9 mouse cellular contexts compared by ENCODE assay signal in the genomic region with DNA sequence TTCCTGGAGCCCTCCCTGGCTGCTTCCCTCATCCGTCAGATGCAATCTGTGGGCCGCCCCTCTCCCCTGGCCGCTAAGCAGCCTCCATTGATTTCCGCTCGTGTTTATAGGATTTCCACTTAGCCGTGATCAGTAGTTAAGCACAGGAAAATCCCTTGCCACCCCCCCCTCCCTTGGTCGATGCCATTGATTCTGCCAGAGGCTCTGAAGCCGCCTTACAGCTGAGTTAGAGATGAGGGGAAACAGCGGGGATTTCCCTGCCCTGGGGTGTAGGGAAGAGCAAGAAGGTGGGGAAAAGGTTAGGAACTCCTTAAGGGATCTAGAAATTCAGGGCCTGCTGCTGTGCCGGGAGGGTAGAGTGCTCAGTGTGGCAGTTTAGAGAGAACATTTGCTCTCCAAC. TPM values are rescaled to one million over a fixed set of nuclear protein-coding genes. Genes with fewer than 3 reads are reported as not detected.
DNase-seq lines count a peak whose midpoint lies in the region; ATAC-seq and TF ChIP-seq lines count a peak whose summit lies in the region.
"Had no signal": no experiment of that assay in that cellular context is flagged by ENCODE, and none has a peak within 500 bp of the region (broad histone marks: within the 10 kb centered on the region; RNA-seq: fewer than 3 reads in every experiment).

No protein-coding gene starts in this region.

- H3K27me3 ChIP-seq in heart, embryonic 11.5 days (ENCODE audit: control insufficient read depth, insufficient read depth, low read length) = no peaks in the 10 kb centered on the region
- no peaks in the 10 kb centered on the region for H3K27me3 ChIP-seq in neural tube, embryonic 12.5 days (replicated peaks)
- no peaks in the 10 kb centered on the region for H3K27me3 ChIP-seq in small intestine, adult 2 months (ENCODE audit: control insufficient read depth, insufficient read depth, low read length)

- DNase-seq in heart, postnatal 4 days = no peak
- DNase-seq in neural tube, embryonic 10.5 days (ENCODE audit: extremely low spot score, low spot score) = no peak
- DNase-seq in induced T-regulatory cell, adult 2 months (ENCODE audit: low read depth) = peak; percentile 83
- no peak for DNase-seq in urinary bladder, postnatal 14 days (ENCODE audit: low spot score)
- no peak for DNase-seq in gastrocnemius, postnatal 14 days
- DNase-seq: lung, adult 2 months had no signal

- no peaks in the 10 kb centered on the region; the same call in 1 of the 2 replicates for H3K36me3 ChIP-seq in heart, embryonic 11.5 days (ENCODE audit: control insufficient read depth, insufficient read depth, low read length)
- H3K36me3 ChIP-seq in neural tube, embryonic 12.5 days = peaks cover 11% of the 10 kb centered on the region; the same call in 1 of the 2 replicates
- H3K36me3 ChIP-seq in small intestine, adult 2 months (ENCODE audit: control insufficient read depth, insufficient read depth, low read length) = peaks cover 46% of the 10 kb centered on the region

- no peak for TF ChIP-seq POLR2A in small intestine, adult 2 months (IDR thresholded peaks at IDR 0.05; ENCODE audit: low read depth, low read length)

- 61% methylated on average over 10 of the region's 10 CpGs for WGBS in heart, embryonic 11.5 days (ENCODE audit: insufficient replicate concordance)
- WGBS in neural tube, embryonic 12.5 days = 68% methylated on average over 10 of the region's 10 CpGs
- WGBS in small intestine, adult 2 months = 75% methylated on average over 10 of the region's 10 CpGs

- no peak overlapping the region for H3K9ac ChIP-seq in heart, embryonic 11.5 days (ENCODE audit: low read depth, low read length)
- no peak overlapping the region; the same call in 1 of the 2 replicates for H3K9ac ChIP-seq in neural tube, embryonic 12.5 days

- no peak for ATAC-seq in heart, embryonic 11.5 days (replicated peaks; ENCODE audit: insufficient number of reproducible peaks, low FRiP score, low TSS enrichment)
- no peak for ATAC-seq in neural tube, embryonic 12.5 days (ENCODE audit: low FRiP score, low read depth)

- H3K4me2 ChIP-seq in heart, embryonic 11.5 days = no peak overlapping the region
- peak overlapping the region; percentile 45; the same call in 1 of the 2 replicates for H3K4me2 ChIP-seq in neural tube, embryonic 12.5 days (replicated peaks)

- intact Hi-C loops in gastrocnemius, postnatal 14 days (cut with DNase I; ENCODE audit: low total_unique reads) = no loop called here

- no peak overlapping the region for H3K4me3 ChIP-seq in heart, embryonic 11.5 days (ENCODE audit: low read depth, low read length)
- no peak overlapping the region for H3K4me3 ChIP-seq in neural tube, embryonic 12.5 days
- H3K4me3 ChIP-seq in small intestine, adult 2 months (ENCODE audit: low read depth, low read length) = no peak overlapping the region

- peaks cover 20% of the 10 kb centered on the region for H3K4me1 ChIP-seq in heart, embryonic 11.5 days (ENCODE audit: control insufficient read depth, insufficient read depth, low read length)
- peaks cover 25% of the 10 kb centered on the region for H3K4me1 ChIP-seq in neural tube, embryonic 12.5 days
- H3K4me1 ChIP-seq in small intestine, adult 2 months (ENCODE audit: control insufficient read depth, insufficient read depth, insufficient read length, low read length) = peaks cover 11% of the 10 kb centered on the region

- H3K9me3 ChIP-seq in heart, embryonic 11.5 days (replicated peaks; ENCODE audit: control insufficient read depth, low read length) = no peaks in the 10 kb centered on the region
- H3K9me3 ChIP-seq in neural tube, embryonic 12.5 days = no peaks in the 10 kb centered on the region

- H3K27ac ChIP-seq in heart, embryonic 11.5 days (ENCODE audit: low read depth, low read length) = peak overlapping the region; percentile 46
- H3K27ac ChIP-seq in neural tube, embryonic 12.5 days = no peak overlapping the region
- peak overlapping the region; percentile 25; the same call in 1 of the 2 replicates for H3K27ac ChIP-seq in small intestine, adult 2 months (ENCODE audit: insufficient read depth, low read depth, low read length)

- no peak for TF ChIP-seq CTCF in small intestine, adult 2 months (IDR thresholded peaks at IDR 0.05; ENCODE audit: extremely low read depth, insufficient read length, insufficient replicate concordance, low read depth, low read length)

RNA-seq across cellular contexts. Expression of a gene that starts 3.1 kb away (rescaled TPM):
- polyA plus RNA-seq in heart, embryonic 11.5 days (2014; fragmentation: Nextera tagmentation; extraction: Ambion mirVana) = 12.4 and 15.1 TPM in 2 replicates
- 10 to 100 TPM; 12.2 to 13.2 TPM for total RNA-seq in heart, postnatal 4 days (2021)
- 25.7 and 26.5 TPM in 2 replicates for polyA plus RNA-seq in neural tube, embryonic 12.5 days (2016; fragmentation: Nextera tagmentation; extraction: Ambion mirVana)
- 2.9 and 4.9 TPM in 2 replicates for polyA plus RNA-seq in small intestine, adult 2 months (2012; rRNA removed)
- 10 to 100 TPM; 11.1 to 12.3 TPM for total RNA-seq in gastrocnemius, postnatal 14 days (2021)

RNA-seq across cellular contexts. Expression of a gene that starts 5.5 kb away (rescaled TPM):
- polyA plus RNA-seq in heart, embryonic 11.5 days (2014; fragmentation: Nextera tagmentation; extraction: Ambion mirVana) = 2.9 and 3.1 TPM in 2 replicates
- total RNA-seq in heart, postnatal 4 days (2021) = 1 to 10 TPM; 2.9 to 3.8 TPM
- 29.4 and 34.4 TPM in 2 replicates for polyA plus RNA-seq in neural tube, embryonic 12.5 days (2016; fragmentation: Nextera tagmentation; extraction: Ambion mirVana)
- 2.2 and 4.2 TPM in 2 replicates for polyA plus RNA-seq in small intestine, adult 2 months (2012; rRNA removed)
- total RNA-seq in gastrocnemius, postnatal 14 days (2021) = 1 to 10 TPM; 2.6 to 3.1 TPM

RNA-seq across cellular contexts. Expression of a gene that starts 8.7 kb away (rescaled TPM):
- 9.1 and 11.4 TPM in 2 replicates for polyA plus RNA-seq in heart, embryonic 11.5 days (2014; fragmentation: Nextera tagmentation; extraction: Ambion mirVana)
- 1 to 10 TPM; 3.3 to 5.6 TPM for total RNA-seq in heart, postnatal 4 days (2021)
- 7.6 and 12.0 TPM in 2 replicates for polyA plus RNA-seq in neural tube, embryonic 12.5 days (2016; fragmentation: Nextera tagmentation; extraction: Ambion mirVana)
- 48.4 and 80.7 TPM in 2 replicates for polyA plus RNA-seq in small intestine, adult 2 months (2012; rRNA removed)
- total RNA-seq in gastrocnemius, postnatal 14 days (2021) = 1 to 10 TPM; 4.1 to 7.0 TPM

RNA-seq across cellular contexts. Expression of a gene that starts 19.1 kb away (rescaled TPM):
- 0.31 and 0.59 TPM in 2 replicates for polyA plus RNA-seq in heart, embryonic 11.5 days (2014; fragmentation: Nextera tagmentation; extraction: Ambion mirVana)
- total RNA-seq in heart, postnatal 4 days (2021) = under 1 TPM; 0.10 to 0.16 TPM
- 12.3 and 13.8 TPM in 2 replicates for polyA plus RNA-seq in neural tube, embryonic 12.5 days (2016; fragmentation: Nextera tagmentation; extraction: Ambion mirVana)
- polyA plus RNA-seq in small intestine, adult 2 months (2012; rRNA removed) = 0.65 and 0.72 TPM in 2 replicates
- under 1 TPM; 0.42 to 0.62 TPM for total RNA-seq in gastrocnemius, postnatal 14 days (2021)
